Mouse (Mus musculus) kidney, adult 8-10 months (tissue): Measurements from ENCODE around the gene Stx1b.

Experiments
- DNase-seq, 2 experiments: peaks; one replicate each; pipeline ENCODE4 v3.0.0; 2022

Gene Stx1b

DNA sequence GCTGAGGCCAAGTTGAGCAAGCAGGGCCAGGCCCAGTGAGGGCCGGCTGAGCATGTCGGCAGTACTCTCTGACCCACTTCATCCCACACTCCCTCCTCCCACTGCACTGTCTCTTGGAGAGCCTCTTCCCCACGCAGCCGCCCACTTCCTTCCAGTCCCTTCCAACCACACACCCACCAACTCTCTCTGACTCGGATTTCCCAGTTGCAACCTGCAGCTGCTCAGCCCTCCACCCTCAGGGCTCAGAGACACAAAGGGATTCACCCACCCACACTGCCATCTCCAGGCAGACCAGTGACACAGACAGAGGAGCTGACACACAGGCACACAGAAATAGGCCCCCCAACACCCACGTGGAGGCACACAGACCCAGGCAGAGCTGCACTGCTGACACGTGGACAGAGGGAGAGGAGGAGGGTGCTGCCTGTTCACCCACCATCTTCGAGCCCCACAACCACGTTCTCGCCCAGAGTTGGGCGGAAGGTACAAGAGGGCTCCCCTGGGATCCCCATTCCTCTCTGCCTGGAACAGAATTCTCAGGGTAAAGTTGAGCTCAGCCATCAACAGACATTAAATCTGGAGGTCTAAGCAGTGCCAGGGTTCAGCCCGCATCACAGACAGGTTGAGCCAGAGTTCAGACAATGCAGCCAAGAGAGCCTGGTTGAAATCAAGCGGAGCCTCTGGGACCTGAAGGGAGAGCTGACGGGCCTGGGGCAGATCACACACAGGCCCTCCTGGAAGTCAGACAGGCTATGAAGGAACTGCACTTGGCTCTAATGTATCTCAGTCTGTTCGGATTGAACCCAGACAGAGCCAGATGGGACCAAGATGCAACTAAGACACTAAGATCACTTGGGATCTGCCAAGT is 8.2 kb downstream of the Stx1b start:
- no peak for DNase-seq

DNA sequence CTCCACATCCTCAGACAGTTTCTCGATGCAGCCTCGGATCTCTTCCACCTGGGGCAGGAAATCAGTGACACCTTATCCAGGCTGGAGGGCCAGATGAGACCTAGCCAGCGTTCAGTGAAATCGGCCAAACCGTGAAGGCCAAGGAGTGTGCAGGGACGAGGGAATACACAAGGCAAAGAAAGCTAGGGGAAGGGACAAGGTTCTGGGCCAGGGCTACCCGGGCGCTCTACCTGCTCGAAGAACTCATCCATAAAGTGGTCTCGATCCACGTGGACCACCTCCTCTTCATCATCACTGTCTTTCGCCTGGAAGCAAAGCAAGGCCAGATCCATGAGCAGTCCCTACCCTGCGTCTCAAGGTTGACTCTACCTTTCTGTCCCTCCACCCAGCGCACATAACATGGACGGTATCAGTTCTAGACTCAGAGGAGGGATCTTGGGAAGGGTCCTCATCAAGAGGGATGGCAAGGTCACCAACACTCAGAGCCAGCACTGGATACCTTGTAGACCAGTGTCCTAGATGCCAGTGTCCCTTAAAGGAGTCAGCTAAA is 9.2 kb downstream of the Stx1b start:
- no peak for DNase-seq

DNA sequence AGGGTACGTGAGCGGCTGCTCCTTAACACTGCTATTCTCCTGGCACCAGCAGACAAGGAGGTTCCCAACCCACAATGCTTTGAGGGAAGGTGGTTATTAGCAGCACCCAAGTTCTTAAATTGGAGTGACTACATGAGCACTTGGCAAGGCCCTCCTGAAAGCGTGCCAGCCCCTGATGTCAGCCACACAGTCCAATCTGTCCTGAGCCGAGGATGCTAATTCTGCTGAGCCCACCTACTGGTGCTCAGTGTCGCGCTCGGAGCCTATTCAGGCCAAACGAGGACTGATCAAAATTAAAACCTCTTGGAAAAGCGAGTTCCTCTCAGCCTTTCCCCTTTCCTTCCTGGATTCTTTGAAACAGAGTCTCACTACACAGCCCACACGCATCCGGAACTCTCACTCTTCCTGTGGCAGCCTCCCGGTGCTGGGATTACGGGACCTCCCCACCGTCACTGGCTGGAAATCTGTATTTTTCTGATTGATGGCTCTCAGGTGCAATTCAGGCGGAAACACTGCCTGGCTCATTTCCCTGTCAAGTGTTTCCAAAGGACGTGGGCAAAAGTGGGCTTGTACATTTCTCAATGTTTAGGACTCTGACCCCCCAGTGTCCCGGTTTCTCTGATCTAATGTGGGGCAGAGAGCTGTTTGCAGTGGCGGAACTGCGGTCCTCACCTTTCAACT is 10.0 kb downstream of the Stx1b start:
- peak; percentile 36 to 44 for DNase-seq

DNA sequence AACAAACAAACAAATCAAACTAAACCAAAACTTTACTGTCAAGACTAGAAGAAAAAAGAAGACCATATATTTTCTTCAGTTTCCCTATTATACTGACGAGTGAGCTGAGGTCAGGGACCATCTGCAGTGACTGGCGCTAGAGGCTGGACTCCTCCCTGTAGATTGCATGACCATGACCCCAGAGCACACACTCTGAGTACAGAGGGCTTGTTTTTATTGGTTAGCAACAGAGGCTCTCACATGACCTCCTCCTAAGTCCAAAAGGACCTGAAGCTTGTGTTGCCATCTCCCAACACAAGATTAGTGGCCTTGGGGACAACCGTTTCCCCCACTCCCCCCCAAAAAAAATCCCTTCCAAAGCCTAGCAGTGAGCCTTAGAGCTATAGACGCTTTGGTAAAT is 10.5 kb downstream of the Stx1b start:
- DNase-seq, result no peak

DNA sequence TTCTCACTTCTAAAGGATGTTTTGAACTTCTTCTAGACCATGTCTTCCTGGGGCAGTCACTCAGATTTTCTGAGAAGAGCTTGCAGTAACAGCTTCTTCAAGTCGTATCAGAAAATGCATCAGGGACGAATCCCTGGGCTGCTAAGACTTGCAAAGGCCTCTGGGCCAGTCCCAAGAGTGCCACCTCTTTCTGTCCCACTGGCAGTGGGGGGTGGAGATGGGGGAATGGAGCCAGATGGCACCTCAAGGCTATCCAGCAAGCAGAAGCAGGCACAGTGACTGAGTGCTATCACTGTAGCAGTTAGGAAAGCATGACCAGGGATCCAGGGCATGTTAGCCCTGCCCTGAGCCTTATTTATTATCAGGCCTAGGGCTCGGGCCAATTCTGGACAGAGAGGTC is 12.1 kb downstream of the Stx1b start:
- no peak for DNase-seq

DNA sequence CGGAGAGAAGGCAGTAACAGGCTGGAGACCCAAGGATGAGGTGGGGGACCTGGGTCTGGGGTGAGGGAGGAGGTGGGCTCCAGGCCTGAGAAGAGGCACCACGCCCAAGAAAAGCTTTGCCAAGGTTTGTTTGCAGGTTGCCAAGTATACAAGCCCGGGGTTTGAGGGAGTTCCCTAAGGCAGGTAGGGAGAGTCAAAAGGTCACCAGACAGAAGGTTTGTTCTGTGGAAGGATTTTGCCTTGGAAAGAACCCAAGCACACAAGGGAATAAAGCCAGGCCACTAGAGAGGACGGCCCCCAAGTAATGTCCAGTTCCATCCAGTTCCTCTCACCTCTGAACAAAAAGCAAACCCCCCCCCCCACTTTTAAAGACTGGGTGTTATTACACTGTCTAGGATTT is 13.1 kb downstream of the Stx1b start:
- no peak for DNase-seq

DNA sequence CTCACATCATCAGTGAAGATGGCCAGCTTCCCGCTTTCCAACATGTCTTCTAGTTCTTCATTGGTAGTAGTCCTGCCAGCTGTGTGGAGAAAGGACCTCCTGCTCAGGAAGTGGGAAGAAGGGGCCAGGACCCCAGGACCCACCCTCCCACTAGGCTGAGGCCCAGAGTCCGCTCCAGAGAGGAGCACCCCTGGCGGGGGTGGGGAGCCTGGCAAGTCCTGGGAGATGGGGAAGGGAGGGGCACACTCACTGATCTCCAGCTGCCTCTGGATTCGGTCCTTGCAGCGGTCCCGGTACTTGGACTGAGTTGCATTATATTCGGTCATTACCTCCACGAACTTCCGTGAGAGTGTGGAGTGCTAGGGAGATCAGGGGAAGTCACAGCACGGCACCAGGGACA is 13.7 kb downstream of the Stx1b start:
- DNase-seq, result no peak

DNA sequence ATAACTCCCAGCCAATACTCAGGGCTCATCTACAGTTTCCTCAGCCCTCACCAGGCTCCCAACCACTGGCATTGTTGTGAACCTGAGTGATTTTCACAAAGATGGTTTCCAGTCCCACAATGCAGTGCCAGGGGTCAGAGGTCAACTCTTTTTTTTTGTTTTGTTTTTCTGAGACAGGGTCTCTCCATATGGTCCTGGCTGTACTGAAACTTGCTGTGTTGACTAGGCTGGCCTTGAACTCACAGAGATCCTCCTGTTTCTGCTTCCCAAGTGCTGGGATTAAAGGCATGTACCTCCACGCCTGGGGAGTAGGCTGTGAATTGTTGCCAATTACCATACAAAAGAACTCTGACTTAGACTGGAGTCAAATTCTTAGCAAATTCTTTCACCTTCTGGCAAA is 14.5 kb downstream of the Stx1b start:
- DNase-seq, result no peak

DNA sequence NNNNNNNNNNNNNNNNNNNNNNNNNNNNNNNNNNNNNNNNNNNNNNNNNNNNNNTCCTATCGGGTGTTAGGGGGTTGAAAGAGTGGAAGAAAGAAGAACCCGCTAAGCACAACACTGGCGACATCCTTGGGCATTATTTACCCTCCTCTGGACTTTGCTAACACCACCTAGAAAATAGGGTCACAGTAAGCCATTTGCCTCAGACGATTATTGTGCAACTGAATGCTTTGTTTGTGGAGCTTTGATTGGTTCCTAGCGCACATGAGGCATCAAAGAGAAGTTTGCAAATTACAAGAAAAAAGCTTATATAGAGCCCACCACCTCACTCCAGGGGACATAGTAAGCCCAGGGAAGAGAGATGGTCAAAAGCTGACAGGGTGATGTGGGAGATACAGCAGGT is 15.5 kb downstream of the Stx1b start:
- no peak for DNase-seq

DNA sequence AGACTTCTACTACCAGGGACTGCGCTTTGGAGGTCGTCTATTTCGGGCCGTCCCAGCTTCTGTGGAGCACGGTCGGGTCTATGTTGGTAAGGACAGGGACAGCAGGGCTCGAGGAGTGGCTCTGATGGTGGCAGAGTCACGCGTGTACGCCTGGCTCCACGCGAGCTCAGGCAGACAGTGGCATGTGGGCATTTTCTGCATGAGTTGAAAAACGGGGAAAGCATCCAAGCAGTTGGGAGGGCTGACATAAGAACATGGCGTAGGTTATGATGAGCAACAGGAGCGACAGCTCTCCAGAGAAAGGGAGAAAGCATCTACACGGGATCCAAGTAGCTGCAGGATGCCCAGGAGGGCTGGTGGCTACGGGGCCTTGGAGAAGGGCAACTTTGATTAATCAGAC is 22.0 kb downstream of the Stx1b start:
- no peak for DNase-seq

DNA sequence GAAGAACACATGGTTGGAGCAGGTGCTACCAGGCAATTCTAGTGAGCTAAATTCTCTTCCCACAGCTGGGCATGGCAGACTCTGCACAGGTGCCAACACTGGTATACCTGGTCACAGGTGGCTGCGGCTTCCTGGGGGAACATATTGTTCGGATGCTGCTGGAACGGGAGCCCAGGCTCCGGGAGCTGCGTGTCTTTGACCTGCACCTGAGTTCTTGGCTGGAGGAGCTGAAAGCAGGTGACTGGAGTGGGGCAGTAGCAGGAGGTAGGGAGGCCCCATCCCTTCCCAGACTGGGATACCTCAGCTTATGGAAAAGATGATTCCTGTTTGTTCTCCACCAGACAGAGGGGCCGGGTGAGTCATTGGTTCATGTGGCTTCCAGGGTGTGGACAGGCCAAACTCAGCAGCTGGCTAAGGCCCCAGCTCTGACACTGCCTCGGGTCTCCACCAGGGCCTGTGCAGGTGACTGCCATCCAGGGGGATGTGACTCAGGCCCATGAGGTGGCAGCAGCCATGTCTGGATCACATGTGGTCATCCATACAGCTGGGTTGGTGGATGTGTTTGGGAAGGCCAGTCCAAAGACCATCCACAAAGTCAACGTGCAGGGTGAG is 23.2 kb downstream of the Stx1b start:
- DNase-seq, result no peak

DNA sequence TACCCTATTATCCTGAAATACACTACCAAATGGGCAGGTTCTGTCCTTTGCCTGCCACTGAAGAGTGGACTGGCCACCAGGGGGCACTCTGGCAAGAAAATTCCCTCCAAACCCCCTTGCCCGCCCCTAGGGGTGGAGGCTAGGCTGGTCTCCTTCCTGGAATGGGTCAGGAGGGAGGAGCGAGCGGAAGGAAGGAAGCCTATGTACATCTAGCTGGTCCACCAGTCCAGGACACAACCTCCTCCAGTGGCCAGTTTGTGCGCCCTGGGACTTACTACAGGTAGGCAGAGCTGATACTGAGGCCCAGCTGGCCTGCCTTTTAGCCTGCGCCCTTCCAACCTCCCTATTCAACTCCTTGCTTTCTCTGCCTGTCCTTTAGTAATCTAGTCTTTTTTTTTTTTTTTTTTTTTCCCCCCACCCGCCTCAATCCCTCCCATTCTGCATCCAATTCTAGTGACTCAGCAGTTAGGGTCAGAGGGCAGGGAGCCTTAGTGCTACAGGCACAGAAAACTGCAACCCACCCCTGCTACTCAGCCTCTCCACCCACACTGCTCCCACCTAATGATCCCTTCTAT is 23.8 kb downstream of the Stx1b start, which contains the start of gene Hsd3b7:
TSS of gene Hsd3b7 (plus strand) at position 170 of the 575 bp plus-strand sequence.
- DNase-seq, result peak; percentile 94 to 95

DNA sequence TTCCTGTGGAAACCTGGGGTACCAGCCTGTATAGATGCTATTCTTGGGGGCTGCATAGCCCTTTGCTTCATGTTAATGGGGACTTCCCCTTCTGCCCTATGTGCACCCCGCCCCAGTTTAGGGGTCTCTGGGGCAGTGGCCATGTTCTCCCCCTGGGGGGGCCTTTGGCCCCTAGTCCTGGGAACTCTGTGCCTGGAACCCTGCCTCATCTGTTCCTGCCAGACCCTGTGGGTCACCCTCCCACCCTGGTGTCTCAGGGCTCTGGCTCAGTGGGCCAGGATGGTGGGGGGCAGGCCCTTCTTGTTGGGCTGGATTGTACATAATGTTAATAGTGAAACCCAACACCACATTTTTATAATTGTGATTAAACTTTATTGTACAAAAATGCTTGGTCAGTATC is 24.6 kb downstream of the Stx1b start:
- DNase-seq, result no peak

DNA sequence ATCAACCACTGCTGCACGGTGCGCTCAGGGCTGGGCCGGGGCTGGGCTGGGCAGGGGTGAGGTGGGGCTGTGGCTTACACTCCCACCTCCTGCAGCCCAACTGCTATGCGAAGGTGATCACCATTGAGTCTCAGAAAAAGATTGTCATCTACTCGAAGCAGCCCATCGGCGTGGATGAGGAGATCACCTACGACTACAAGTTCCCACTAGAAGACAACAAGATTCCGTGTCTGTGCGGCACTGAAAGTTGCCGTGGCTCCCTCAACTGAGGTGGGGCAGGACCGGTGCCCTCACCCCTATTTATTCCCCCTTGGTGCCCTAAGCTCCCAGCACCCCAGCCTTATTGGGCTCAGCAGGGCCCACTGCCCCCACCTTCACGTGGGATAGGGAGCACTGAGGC is 25.1 kb downstream of the Stx1b start:
- DNase-seq, result peak in 1 of 2 experiments; percentile 13

DNA sequence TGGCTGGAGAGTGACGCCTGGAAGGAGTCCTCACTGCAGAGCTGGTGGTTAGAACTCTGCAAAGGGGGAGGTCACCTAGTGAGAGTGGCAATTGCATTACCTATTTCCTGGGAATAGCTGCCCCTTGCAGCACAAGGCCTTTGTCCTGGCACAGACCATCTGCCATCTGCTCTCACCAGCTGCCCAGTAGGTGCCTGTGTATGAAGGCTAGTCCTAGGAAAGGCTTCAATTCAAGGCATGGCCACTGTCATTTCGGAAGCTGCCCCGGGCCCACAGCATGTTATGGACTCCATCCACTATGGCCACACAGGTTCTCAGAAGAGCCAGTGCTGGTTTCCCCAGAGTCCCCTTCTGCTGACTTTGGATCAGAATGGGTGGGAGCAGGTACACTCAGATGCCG is 25.8 kb downstream of the Stx1b start:
- no peak for DNase-seq

DNA sequence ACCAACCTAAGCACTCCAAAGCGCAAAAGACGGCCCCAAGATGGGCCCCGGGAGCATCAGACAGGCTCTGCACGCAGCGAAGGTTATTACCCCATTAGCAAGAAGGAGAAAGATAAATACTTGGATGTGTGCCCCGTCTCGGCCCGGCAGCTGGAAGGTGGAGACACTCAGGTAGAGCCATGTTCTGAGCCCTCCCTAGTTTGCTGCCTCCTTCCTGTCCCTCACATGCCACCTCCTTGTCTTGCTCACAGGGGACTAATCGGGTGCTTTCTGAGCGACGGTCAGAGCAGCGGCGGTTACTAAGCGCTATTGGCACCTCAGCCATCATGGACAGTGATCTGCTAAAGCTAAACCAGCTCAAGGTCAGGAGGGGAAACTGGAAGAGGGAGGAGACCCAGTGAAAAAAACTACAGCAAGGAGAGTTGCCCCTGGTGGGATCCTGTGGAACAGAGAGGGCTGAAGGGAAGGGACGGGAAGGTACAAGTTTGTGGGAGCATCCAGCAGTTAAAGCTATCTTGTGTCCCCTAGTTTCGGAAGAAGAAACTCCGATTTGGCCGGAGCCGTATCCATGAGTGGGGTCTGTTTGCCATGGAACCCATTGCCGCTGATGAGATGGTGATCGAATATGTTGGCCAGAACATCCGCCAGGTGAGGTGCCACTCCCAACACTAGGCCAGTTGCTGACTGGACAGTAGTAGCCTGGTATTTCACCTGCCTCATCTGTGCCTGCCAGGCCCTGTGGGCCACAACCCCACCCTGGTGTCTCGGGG is 27.1 kb downstream of the Stx1b start:
- DNase-seq, result no peak

DNA sequence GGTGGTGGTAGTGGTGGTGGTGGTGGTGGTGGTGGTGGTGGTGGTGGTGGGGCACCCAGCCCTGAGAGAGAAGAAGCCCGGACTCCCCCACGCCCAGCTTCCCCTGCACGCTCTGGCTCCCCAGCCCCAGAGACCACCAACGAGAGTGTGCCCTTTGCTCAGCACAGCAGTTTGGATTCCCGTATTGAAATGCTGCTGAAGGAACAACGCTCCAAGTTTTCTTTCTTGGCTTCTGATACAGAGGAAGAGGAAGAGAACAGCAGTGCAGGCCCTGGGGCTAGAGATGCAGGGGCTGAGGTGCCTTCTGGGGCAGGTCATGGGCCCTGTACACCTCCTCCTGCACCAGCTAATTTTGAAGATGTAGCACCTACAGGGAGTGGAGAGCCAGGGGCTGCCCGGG is 39.0 kb downstream of the Stx1b start, which contains the start of gene Gm49388:
TSS of gene Gm49388 (plus strand) at position 301 of the 400 bp plus-strand sequence.
- no peak for DNase-seq

DNA sequence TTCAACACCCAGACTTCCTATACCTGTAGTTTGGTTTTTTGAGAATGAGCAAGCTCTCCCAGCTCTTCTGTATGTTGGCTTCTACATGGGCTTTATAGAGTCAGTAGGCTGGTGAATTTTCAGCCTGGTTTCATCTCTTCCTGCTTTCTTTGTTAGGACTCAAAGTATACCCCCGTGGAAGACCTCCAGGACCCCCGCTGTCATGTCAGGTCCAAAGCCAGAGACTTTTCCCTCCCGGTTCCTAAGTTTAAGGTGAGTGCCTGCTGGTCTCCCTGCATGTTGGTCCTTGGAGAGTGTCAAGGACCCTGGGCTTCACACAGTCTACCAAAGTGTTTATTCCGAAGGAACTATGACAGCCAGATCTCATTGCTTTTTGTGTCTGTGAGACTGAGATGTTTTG is 46.0 kb downstream of the Stx1b start:
- DNase-seq, result no peak

DNA sequence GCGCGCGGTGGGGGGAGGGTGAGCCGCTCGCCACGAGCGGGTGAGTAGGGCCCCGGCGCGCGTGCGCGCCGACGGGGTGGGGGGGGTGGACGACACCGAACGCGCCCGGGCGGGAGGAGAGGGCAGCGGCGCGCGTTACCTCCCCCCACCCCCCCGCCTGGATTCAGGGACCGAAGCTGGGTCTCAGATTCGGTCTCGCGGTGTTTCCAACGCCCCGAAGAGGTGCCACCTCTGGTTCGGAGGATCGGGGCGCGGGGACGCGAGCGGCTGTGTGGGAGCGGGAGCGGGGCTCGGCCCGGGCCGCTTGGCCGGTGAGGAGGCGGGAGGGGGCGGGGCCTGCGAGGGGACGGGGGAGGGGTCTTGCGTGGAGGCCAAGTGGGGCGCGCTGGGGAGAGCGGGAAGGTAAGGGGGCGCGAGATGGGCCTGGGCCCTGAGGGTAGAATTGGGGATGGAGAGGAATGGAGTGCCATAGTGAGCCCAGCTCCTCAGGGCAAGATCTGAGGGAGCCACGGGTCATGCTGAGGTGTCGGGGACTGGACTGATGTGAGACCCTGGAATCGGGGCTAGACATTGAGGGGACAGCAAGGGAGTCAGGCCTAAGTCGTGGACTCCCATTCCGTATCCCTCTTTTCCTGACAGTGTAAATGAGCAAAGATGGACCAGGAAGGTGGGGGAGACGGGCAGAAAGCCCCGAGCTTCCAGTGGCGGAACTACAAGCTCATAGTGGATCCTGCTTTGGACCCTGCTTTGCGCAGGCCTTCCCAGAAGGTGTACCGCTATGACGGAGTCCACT is 46.7 kb downstream of the Stx1b start:
- DNase-seq, result peak in 1 of 2 experiments; percentile 52

DNA sequence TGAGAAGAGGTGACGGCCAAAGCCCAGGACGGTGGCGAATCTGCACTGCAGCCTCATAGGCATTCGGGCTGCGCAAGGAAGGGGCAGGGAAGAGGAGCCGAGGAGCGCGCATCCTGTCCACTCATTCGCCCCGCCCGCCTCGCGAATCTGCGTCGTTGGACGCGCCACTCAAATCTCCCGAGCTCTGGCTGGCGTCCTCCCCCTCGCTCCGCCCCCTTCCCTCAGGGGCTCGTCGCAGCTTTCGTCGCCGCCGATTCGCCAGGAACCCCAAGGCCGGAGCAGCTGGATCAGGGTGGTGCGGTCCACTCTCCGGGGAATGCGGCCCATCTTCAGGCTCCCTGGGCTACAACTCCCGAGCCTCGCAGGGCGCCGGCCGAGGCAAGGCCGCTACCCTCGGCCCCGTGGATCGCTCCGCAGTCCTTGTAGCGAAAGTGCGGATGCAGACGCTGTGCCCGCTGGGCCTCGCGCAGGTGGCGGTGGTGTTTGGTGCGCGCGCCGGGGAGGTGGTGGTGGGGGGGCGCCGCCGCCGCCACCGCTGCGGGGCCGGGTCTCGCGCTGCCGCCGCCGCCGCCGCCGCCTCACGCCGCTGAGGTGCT is 47.4 kb downstream of the Stx1b start:
- DNase-seq, result peak; percentile 95 to 96

DNA sequence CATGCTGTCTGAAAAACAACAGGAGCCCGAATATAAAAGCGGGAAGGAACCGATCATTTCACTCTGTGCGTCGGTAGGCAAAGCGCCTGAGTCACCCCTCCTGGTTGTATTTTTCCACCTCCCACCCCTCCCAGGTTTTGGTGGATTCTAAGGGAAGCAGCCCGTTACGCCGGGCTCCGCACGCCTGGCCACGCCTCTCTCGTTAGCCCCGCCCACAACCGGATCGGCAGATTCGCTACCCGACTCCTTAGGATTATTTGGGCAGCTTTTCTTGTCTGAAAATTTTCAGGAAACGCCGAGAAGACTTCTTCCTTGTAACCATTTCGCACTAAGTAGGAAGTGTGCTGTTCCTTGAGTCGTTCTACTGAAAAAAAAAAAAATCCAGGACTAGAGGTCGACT is 47.9 kb downstream of the Stx1b start, which contains the start of gene Setd1a:
TSS of gene Setd1a (plus strand) at position 245 of the 400 bp plus-strand sequence.
- peak; percentile 80 to 89 for DNase-seq
